Mouse (Mus musculus) heart, embryonic 11.5 days (tissue): ENCODE results near the gene Prss37. TPM values are rescaled to one million over a fixed set of nuclear protein-coding genes. Genes with fewer than 3 reads are reported as not detected.

Source experiments
- ATAC-seq: fragments of 200-750 bp; cut with Nextera tagmentation; replicated peaks from 2 replicates; pipeline ENCODE4 v1.8.0; 2017; ENCODE audit warnings: moderate library complexity; ENCODE audit not compliant: insufficient number of reproducible peaks, low FRiP score, low TSS enrichment
- H3K27ac ChIP-seq: fragments of 300-500 bp; sonication (generic); 2 replicates; pipeline ENCODE4 v1.5.1; 2014; ENCODE audit warnings: mild to moderate bottlenecking, low read depth, low read length
- H3K27me3 ChIP-seq: fragments of 300-500 bp; sonication (generic); 2 replicates; pipeline ENCODE4 v1.6.1; 2014; ENCODE audit warnings: mild to moderate bottlenecking, low read length, mixed read lengths; ENCODE audit not compliant: control insufficient read depth, insufficient read depth
- H3K36me3 ChIP-seq: fragments of 300-500 bp; sonication (generic); 2 replicates; pipeline ENCODE4 v1.6.1; 2014; ENCODE audit warnings: mild to moderate bottlenecking, low read length, moderate library complexity, mixed read lengths; ENCODE audit not compliant: control insufficient read depth, insufficient read depth
- H3K4me1 ChIP-seq: fragments of 300-500 bp; sonication (generic); 2 replicates; pipeline ENCODE4 v1.6.1; 2014; ENCODE audit warnings: low read length; ENCODE audit not compliant: control insufficient read depth, insufficient read depth
- H3K4me2 ChIP-seq: fragments of 300-500 bp; sonication (generic); 2 replicates; pipeline ENCODE4 v1.6.1; 2014; ENCODE audit warnings: mild to moderate bottlenecking, moderate library complexity
- H3K4me3 ChIP-seq: fragments of 300-500 bp; sonication (generic); 2 replicates; pipeline ENCODE4 v1.5.1; 2014; ENCODE audit warnings: low read depth, low read length
- H3K9ac ChIP-seq: fragments of 300-500 bp; sonication (generic); 2 replicates; pipeline ENCODE4 v1.6.1; 2014; ENCODE audit warnings: mild to moderate bottlenecking, low read depth, low read length, moderate library complexity
- H3K9me3 ChIP-seq: fragments of 300-500 bp; sonication (generic); replicated peaks from 2 replicates; pipeline ENCODE4 v1.6.1; 2016; ENCODE audit warnings: low read length; ENCODE audit not compliant: control insufficient read depth
- WGBS: fragments of 180-500 bp; shearing (Covaris S2); extraction: QIAGEN DNeasy Blood & Tissue Kit; methylation state at CpG from one replicate; pipeline ENCODE4 v1.1.7; 2014; ENCODE audit not compliant: insufficient replicate concordance; 5-methylcytosine and 5-hydroxymethylcytosine counted together
- polyA plus RNA-seq: library from polyadenylated mRNA; unstranded; fragments of >200 nt; fragmentation: Nextera tagmentation; extraction: Ambion mirVana; gene quantifications from 2 replicates; pipeline ENCODE4 v1.2.1, GENCODE M21; 2014

The Prss37 gene
- polyA plus RNA-seq, 1 experiment from 2014 or later, result not detected

DNA sequence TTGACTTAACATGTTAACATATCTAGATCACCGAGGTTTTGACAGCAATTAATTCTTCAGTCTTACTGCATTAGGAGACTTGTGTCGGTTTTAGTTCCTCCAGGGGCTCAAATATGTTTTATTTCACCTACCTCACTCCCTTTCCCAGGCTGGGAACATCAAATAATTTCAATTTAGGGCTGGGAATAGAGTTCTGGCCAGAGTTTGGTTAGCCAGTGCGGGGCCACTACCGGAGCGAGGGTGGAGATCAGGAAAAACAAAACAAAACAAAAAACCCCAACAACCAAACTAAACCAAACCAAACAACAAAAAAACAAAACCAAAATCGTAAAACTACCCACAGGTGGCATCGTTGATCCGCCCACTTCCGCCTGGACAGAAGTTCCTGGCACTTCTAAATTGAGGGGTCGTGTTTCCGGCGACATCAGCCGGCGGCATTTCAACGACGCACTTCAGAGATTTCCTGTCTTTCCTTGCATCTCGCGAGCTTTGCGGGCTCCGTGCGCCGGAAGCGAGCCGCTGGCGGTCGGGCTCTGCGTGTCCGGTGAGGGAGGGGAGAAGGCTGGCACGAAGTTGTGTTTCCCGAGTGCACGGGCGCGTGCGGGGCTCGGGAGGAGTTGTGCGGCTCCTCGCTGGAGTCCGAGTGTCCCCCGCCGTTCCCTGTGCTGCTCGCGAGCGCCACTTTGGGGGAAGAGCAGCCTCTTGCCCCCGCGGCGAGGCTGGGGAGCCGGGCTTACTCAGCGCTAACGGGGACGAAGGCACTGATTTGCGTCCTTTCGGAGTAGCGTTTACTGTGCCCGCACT, 48.2 kb downstream of the Prss37 start, which contains the start of gene Ssbp1:
Ssbp1 (plus strand) TSS at position 437 of the 804 bp plus-strand sequence.
- peak within 1 kb of the TSS; percentile 94 for H3K9ac ChIP-seq
- no peaks in the 10 kb centered on the region for H3K27me3 ChIP-seq
- H3K27ac ChIP-seq, result peak within 1 kb of the TSS; percentile 93
- peaks cover 4% of the 10 kb centered on the region for H3K4me1 ChIP-seq
- peak; percentile 91 for ATAC-seq
- H3K4me3 ChIP-seq, result peak within 1 kb of the TSS; percentile 80
- WGBS, result 1% methylated on average over 54 of the region's 54 CpGs
- H3K36me3 ChIP-seq, result peaks cover 15% of the 10 kb centered on the region
- H3K4me2 ChIP-seq, result peak within 1 kb of the TSS; percentile 83
- no peaks in the 10 kb centered on the region for H3K9me3 ChIP-seq

DNA sequence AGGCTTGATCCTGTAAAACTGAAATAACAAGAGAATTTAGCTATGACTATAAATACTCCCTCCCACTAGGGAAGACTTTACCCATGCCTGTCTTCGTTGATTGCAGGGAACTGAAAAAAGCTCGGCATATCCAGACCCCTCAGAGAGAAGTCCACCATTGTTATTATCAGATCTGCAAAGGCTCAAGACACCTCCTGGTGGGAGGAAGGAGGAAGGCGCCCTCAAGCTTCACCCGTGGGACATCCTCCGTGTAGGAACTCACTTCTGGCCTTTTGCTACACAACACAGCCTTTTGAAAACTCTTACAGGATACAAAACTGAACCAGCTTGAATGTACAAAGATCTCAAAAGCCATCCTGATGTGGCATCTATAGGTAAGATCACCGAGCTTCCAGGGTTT, 53.6 kb downstream of the Prss37 start:
- Histone ChIP-seq H3K36me3 (no peaks in the 10 kb centered on the region), H3K4me3 (no peak overlapping the region), H3K27ac (no peak overlapping the region), H3K9ac (no peak overlapping the region), H3K9me3 (no peaks in the 10 kb centered on the region), H3K4me1 (no peaks in the 10 kb centered on the region), H3K4me2 (no peak overlapping the region), H3K27me3 (no peaks in the 10 kb centered on the region)
- WGBS, result 47% methylated on average over 6 of the region's 6 CpGs
- ATAC-seq, result no peak

Other genes with a start within 250 kb of the Prss37 start
- gene Agk, start 194.3 kb downstream of the Prss37 start, polyA plus RNA-seq, result 41.5 and 48.7 TPM in 2 replicates
- 3.4 and 3.7 TPM in 2 replicates for gene E330009J07Rik, start 83.4 kb downstream of the Prss37 start, polyA plus RNA-seq
- not detected in 2 replicates for gene Wee2, start 80.4 kb downstream of the Prss37 start, polyA plus RNA-seq
- gene Ssbp1, start 48.2 kb downstream of the Prss37 start, polyA plus RNA-seq, result 108 and 112 TPM in 2 replicates
- gene Tas2r137, start 28.3 kb downstream of the Prss37 start, polyA plus RNA-seq, result not detected in 2 replicates
- gene Tas2r108, start 26.0 kb downstream of the Prss37 start, polyA plus RNA-seq, result 0.31 TPM in 1 of 2 replicates, not detected in the other
- not detected in 2 replicates for gene Olfr461, start 35.5 kb upstream of the Prss37 start, polyA plus RNA-seq
- 0.06 TPM in 1 of 2 replicates, not detected in the other for gene Olfr460, start 50.0 kb upstream of the Prss37 start, polyA plus RNA-seq
- 0.17 and 0.57 TPM in 2 replicates for gene Clec5a, start 66.3 kb upstream of the Prss37 start, polyA plus RNA-seq
- not detected in 2 replicates for gene Tas2r138, start 93.8 kb upstream of the Prss37 start, polyA plus RNA-seq
- gene Mgam, start 109.3 kb upstream of the Prss37 start, polyA plus RNA-seq, result 0.04 and 0.06 TPM in 2 replicates